Mouse (Mus musculus) kidney, postnatal 14 days (tissue): ENCODE measurements around the gene Zfp60.
A peak's percentile ranks its signal among the peaks of the same experiment; 100 is the strongest.
"Not testable (repeated sequence)": the region's sequence is repeated elsewhere in the genome, so short reads cannot be mapped to it uniquely, and the experiment has no call there.

ENCODE experiments used
- DNase-seq: peaks from one replicate; pipeline ENCODE4 v3.0.0; 2022; ENCODE audit warnings: mixed read lengths

The Zfp60 gene

DNA sequence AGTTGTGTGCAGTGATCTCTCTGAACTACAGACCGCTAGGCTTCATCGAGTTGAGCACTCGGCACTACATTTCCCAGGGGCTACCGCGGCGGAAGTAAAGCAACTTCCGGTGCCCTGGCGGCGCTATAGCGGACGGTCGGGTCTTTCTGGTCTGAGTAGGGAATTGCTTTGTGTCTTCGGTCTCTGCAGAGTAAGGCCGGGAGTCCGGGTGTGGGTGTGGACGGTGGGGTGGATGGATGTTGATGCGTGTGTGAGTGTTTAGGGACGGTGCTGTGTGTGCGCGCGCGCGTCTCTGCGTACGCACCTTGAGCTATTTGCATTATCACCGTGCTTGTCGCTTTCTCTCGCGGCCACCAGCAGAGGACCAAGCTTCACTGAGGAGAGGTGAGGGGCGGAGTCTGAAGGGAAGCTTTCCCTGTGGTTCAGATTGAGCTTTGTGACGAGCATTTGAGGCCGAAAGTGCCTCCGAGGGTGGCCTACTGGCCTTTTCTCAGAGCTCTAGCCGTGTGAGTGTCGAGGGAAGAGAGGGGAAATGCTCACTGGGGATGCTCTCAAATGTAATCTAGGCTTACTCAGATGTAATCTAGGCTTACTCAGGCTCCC lies at the start of gene Zfp60:
Zfp60 (plus strand) TSS at position 109 of the 603 bp plus-strand sequence.
- DNase-seq: peak; percentile 91

DNA sequence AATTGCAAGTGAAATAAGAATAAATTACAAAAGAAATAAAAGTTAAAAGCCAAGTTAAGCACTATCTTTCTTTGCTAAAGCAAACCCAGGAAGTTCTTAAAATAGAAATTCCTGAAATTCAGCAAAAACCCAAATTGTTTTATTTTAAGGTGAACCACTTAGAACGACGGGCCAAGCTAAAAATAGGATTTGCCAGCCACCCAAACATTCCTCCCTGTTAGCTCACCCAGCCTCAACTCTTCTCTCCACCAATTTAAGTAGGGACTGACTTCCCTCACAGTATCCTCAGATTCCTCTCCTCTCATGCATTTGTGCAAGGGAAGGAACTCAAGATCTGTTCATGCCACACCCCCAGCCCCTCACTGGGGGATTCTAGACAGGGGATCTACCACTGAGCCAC lies 48.0 kb upstream of the Zfp60 start:
- DNase-seq: no peak

DNA sequence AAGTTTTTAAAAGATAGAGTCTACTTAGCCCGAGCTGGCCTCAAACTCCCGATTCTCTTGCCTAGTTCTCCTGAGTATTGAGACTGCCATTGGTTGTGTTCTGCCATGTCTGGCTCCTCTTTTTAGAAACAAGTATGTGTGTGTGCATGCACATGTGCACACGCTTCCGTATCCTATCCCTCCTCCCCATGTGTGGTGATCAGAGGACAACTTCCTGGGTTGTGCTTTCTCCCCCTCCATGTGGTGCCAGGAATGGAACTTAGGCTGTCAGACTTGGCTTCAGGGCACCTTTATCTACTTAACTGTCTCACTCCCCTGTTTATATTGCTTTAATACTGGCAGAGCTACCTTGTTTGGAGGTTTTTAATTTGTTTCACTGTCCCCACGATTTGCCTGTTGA lies 46.0 kb upstream of the Zfp60 start:
- DNase-seq: no peak

DNA sequence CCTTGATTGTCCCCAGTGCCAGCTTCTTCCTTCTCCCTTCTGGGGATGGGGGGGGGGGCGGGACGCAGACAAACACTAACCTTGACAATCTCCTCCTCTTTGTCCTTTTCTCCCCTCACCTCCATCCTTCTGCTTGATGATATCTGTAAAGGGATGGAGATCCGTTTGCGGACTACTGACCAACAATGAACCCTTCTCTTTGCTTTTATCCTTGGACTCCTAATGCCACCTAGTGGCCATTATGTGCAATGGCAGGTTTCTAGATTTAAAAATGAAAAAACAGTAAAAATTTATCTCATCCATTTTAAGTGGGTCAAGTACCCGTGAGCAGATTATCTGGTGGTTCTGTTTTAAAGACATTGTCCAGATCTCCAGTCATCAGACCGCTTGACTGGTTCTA lies 45.5 kb upstream of the Zfp60 start:
- peak; percentile 35 for DNase-seq

DNA sequence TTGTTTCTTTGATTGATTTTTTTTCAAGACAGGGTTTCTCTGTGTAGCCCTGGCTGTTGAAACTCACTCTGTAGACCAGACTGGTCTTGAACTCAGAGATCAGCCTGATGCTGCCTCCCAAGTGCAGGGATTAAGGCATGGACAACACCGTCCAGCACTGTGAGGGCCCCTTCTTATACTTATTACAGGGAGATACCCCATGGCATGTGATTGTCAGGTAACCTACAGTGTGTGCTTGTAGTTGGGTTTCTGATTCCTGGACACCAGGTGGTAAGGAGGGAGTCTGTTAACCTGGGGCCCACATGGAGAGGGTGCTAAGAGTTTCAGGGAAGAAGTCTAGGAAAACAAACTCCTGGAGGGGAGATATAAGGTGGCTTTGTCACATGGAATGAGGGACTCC lies 44.1 kb upstream of the Zfp60 start:
- no peak for DNase-seq

DNA sequence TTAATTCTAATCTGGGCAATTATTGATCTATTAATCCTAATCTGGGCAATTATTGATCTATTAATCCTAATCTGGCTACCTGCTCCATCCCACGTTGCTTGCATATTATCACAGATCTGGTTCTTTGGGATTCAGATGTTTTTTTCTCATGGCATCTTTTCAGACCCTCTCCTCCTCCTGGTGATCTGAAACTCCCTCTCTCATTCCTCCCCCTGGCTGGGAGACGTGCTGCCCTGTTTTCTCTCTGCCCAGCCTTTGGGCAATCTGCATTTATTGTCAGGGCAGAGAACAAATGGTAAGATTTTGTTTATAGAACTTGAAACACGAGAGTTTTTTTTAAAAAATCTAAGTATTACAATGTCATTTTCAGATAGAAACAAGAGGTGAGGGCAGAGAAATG lies 43.4 kb upstream of the Zfp60 start:
- DNase-seq: no peak

DNA sequence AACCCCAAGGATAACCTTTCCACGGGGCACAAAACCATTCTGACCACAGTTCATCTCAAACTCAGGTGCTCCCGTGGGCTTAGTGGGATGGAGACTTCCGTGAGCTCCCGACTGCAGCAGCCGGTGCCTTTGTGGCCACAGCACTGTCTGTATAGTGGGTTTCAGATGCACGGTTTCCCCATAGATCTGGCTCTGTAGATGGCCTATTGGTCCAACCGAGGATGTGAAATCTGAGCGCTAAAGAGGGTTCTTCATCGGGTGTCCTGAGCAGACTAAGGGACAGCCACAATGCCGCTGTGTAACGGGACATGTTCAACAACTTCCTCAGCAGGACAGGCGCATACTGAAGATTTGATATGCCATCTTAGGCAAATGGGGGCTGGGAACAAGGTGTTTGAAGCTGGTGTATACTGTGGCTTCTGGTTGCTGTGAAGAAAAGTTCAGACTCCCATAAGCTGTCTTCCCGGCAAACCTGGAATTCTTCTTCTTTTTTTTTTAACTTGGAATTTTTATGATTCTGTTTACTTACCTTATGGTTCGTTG lies 42.9 kb upstream of the Zfp60 start:
- no peak for DNase-seq

DNA sequence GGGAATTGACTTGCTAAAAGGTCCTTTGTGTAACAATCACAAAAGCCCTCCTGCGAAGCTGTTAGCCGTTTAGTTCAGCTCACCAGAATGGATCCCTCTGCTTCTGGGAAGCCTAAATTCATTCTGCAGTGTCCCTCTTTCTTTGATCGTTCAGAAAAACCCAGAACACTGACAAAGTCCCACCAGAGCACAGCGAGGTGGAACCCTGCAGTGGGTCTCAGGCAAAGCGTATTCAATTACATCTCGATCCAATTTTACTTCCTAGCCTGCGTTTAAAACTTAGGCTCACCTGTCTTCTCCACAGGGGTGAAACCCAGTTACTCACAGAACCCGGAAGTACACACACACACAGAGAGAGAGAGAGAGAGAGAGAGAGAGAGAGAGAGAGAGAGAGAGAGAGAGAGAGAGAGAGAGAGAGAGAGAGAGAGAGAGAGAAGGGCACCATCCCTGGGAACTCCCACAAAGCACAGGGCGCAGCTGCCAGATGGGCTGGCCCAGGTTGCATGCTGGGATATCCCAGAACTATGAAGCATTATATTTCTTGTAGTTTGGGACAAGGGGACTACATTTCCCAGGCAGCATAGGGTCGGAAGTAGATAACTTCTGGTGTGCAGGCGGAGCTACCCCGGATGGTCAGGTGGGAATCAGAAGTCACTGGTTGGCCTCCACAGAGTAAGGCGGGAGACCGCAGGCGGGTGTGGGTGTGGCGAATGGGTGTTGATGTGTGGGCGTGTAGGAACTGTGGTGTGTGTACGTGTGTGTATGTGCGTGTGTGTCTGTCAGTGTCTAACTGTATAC lies 42.2 kb upstream of the Zfp60 start, which contains the start of gene Zfp607b:
Zfp607b (plus strand) TSS at position 526 of the 798 bp plus-strand sequence.
- DNase-seq: peak; percentile 95

DNA sequence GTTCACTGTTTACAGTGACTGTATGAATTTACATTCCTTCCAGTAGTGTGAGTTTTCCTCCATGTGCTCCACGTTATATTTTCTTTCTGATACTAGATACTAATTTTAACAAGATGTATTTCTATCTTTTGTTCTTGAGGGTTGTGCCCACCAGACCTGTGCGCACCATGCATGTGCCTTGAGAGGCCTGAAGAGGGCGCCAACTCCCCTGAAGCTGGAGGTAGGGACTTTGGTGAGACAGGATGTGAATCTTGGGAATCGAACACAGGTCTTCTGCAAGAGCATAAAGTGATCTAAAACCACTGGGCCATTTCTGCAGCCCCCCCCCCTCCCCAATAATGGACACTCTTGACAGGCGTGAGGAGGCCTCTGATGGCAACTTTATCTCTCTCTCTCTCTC lies 40.1 kb upstream of the Zfp60 start:
- DNase-seq: no peak

DNA sequence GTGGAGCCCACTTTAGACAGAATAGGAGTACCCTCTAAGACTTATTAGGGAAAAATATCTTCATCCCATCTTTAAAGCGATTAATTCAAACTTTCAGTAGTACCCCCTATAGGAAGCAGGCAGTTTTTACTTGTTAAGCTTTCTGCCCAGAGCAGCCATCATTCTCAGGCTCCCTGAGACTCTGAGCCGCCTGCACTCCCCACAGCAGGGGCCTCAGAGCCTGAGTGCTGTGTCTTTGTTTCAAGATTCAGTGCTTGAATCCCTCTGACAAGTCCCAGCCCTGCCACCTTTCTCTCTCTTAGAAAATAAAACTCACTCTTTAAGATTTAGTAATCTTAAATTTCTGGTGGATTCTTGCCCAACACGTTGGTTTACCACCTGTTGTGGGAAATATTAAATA lies 34.5 kb upstream of the Zfp60 start:
- DNase-seq: no peak

DNA sequence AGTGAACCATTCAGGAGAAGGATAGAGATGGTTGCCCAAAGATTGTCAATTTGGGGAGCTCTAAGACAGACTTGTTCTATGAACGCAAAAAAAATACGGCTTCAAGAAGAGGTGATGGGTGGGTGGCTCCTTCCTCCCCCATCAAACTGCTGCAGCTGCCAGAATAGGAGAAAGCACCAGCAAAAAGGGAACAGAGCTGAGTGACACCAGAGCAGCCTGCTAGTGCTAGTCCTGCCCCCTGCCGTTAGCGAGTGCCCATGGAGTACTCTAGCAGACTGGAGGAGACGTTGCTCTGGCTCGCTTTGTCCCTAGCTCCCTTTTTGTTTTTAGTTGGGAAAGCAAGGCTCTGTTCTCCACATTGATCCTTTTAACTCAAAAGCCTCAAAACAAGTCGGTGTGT lies 20.8 kb upstream of the Zfp60 start:
- DNase-seq: no peak

DNA sequence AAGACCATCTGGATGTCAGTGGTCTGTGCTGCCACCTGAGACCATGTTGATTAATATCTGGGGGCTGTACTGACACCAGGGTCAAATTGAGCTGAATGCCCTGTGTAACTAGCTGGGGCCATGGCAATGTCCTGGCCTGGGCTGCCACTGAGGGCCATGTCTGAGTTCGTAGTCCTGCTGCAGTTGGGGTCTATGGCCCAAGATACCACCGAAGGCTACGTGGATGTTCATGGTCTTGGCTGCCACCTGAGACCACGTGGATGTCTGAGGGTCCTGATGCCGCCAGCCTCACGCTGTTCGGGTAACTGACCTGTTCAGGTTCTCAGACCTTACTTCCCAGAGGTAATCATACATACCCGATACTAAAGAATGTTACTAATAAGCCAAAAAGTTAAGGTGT lies 9.2 kb upstream of the Zfp60 start:
- no peak for DNase-seq

DNA sequence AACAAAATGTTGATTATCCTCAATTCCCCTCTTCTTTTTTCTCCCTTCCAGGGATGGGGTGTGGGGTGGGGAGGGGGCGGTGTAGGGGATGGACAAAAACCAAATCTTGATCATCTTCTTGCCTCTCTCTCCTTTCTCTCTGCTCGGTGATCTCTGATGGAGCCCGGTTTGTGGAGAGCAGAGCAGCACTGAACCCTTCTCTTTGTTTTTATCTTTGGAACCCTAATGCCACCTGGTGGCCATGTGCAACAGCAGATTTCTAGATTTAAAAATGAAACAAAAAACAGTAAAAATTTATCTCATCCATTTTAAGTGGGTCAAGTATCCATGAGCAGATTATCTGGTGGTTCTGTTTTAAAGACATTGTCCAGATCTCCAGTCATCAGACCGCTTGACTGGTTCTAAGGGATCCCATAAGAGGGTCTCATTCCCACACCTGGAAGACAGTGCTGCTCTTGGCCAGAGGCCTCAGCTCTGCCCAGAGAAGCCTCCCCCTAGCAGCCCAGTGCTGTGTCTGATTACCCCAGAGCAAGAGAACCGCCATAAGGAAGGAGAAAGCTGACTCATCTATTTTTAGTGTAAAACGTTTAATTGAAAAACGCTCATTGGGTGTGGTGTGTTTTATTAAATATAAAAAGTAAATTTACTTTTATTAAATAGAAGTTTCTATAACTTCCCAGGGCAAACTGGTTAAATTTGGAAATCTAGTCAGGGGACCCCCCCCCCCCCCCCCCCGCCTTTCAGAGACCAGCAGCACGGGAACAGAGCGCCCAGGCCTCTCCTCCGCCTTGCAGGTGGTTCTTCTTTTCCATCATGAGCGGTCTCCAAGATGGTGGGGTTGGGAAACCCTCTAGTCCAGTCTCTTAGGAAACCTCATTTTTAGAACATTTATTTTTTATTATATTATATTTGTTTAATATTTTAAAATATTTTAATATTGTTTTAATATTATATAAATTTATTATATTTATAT lies 5.3 kb upstream of the Zfp60 start:
- DNase-seq: peak; percentile 37

DNA sequence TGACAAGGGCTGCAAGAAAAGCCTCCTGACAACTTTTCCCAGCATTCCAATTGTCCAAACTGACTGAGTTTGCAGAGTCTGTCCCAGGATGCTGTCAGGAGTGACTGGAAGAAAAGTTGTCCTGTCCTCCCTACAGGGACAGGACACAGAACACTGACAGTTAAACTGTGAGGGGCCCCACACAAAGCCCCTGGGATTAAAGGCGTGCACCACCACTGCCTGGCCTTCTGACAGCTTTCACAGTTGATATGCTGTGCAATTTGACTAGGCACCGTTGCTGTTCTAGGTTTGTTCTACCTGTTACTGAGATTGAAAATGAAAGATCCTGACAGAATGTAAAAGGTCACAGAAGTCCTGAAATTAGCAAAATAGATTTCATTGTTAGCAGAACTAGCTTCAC lies 3.7 kb upstream of the Zfp60 start:
- DNase-seq: no peak

DNA sequence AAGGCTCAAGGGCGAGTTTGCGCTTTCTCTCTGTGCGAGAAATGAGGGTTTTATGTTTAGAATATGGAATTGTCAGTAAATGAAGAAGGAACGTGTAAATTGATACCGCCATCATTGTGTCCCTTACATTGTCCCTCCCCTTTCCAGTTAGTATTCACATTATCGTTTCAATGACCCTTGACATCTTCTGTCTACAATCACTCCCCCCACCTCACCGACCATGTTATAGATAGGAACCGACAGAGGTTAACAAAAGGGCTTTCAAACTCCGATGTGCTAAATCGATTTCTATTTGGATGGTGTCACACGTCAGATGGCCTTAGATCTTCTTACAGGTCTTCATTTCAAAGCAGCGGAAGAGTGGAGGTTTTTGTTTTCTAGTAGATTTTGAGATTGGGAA lies 757 bp downstream of the Zfp60 start:
- no peak for DNase-seq

DNA sequence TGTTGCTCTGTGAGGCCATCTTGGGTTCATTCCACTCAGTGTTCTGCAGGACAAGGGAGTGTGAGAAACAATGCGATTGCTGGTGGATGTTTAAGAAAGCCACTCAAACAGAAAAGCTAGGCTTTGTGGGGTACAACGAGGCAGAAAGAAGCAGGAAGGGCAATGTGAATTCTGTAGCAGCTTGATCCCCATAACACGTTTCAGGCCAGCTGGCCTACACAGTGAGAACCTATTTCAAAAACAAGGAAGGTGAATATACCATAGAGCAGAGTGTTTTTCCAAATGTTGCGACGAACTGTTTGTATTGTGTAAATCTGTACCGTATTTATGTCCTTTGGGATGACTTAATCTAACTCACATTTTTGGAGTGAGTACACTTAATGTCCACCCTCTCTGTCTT lies 1.3 kb downstream of the Zfp60 start:
- no peak for DNase-seq

DNA sequence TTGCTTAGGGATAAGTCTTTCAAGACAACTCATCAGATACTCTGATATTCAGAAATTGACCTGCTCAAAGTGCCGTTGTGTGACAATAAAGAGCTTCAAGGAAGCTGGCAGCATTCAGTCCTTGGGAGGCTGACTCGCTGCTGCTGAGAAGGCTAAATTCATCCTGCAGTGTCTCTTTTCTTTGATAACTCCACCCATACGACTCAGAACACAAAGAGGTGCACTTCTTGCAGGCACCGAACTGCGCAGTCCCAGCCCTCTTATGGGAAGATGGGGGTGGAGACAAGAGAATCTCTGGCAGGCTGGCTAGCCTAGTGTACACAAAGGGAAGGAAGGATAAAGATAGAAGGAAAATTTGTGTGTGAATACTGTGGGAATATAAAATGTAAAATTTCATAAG lies 4.3 kb downstream of the Zfp60 start:
- no peak for DNase-seq

DNA sequence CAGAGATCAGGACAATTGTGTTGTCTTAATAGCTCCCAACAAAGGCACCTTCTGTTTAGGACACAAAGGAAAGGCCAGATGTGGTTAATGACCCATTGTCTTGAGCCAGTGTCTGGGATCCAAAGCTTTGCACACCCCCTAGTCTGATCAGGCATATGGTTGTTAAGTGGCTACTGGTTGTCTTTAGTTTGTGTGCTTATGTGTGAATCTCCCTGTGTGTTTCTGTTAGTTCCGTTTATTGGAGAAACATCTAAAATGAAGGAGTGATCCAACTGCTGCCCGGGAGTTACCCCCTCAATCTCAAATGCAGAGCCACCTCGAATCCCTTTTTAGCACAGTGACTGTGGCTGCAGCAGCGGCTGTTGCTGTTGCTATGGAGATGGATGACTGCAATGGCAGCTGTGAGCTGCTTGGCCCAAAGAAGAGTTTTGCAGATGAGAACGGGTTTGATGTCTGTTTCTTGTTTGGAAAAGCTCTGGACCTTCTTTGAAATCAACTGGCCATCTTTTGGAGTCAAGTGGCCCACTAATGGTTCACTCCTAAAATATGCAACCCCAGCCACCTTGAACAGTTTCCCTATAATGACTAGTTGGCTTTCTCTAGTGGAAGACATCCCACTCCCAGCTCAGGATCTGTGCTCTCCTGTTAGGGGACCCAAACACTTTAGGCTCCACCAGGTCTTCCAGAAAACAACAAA lies 25.3 kb downstream of the Zfp60 start:
- no peak for DNase-seq

DNA sequence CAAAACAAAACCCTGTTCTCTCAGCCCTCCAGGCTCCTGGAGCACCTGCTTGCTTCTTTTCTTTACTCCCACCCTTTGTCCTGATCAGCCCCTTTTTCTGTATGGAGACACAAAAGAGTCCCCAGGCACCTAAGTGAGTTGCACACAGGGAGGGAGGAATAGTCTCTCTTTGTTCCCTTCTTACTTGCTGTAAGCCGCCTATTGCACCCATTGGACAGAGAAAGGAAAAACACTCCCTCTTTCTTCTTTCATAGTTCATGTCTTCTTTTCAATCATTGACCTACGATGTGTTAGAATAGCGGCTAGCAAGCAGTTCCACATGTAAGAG lies 25.8 kb downstream of the Zfp60 start:
- no peak for DNase-seq

DNA sequence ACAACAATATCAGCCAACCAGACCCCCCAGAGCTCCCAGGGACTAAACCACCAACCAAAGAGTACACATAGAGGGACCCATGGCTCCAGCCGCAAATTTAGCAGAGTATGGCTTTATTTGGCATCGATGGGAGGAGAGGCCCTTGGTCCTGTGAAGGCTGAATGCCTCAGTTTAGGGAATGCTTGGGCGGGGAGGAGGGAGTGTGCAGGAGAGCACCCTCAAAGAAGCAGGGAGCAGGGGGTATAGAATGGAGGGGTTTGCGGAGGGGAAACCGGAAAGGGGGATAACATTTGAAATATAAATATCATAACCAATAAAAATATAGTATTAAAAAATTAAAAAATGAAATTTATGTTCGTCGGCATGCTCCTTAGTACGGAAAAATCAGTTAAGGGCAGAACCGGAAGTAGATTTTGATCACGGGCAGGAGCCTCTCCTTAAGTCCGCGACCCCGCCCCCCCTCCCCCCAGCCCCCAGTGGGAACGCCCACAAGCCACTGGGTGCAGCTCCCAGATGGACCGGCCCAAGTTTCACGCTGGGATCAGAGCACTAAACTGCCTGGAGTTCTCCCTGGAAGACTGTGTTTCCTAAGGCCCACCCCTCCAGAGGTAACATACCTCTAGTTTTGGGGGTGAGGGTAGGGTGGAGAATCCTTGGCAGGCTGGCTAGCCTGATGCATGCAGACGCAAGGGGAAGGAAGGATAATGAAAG lies 34.1 kb downstream of the Zfp60 start:
- DNase-seq: no peak

DNA sequence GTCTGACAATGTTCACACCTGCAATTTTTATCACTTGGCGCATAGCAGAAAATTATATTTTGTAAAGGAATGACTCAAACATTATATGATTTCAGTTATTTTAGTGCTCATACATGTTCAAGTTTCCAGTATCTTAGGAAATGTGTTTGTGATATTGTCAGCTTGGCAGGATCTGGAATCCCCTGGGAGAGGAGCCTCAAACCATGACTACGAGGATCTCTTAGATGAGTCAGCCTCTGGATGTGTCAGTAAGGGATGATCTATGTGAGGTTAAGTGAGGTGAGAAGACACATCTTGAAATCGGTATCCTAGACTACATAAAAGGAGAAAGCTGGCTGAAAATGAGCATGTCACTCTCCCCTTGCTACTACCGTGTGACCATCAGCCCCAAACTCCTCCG lies 58.1 kb downstream of the Zfp60 start:
- DNase-seq: no peak

DNA sequence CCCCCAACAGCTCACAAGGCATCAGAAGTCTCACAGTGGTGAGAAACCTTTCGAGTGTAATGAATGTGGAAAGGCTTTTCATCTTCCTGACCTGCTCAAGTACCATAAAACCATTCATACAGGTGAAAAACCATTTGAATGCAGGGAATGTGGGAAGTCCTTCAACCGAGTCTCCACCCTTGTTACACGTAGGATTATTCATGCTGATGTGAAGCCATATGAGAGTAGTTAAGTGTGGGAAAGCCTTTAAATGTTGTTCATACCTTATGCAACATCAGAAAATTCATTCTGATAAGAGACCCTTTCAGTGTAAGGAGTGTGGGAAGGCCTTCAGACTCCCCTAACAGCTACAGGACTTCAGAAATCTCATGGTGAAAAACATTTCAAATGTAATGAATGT lies 62.7 kb downstream of the Zfp60 start:
- DNase-seq: not testable (repeated sequence)
